Mouse (Mus musculus): ENCODE data around the gene Snap25.
A peak's percentile ranks its signal among the peaks of the same experiment; 100 is the strongest.

The Snap25 gene

GRCm38 (mm10) chr2:136713299-136713758, at the start of gene Snap25:
Snap25 (plus strand) TSS chr2:136713453.
- DNase-seq: no peak

GRCm38 (mm10) chr2:136666951-136667350, 46.3 kb upstream of the Snap25 start:
- DNase-seq: no peak

GRCm38 (mm10) chr2:136669183-136669582, 44.1 kb upstream of the Snap25 start:
- DNase-seq: no peak

DNA sequence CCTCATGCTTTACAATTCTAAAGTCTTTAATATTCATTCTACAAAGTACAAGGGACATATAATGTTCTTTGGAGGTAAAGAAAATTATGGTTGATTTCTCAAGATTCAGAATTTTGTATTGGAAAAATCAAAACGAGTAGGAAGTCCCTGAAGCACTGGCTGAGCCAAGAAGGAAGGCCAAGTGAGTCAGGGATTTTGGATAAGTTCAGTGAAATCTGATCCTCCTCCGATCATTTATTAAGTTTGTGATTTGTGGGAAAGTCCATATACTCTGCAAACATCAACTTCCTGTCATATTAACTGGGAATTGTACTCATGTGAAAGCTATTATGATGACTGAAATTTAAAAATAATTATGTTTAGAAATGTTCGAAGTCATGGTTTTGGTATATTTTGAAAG, 43.6 kb upstream of the Snap25 start:
- no peak for DNase-seq

- no peak for DNase-seq
Measured at GRCm38 (mm10) chr2:136670539-136671271, 42.5 kb upstream of the Snap25 start.

DNA sequence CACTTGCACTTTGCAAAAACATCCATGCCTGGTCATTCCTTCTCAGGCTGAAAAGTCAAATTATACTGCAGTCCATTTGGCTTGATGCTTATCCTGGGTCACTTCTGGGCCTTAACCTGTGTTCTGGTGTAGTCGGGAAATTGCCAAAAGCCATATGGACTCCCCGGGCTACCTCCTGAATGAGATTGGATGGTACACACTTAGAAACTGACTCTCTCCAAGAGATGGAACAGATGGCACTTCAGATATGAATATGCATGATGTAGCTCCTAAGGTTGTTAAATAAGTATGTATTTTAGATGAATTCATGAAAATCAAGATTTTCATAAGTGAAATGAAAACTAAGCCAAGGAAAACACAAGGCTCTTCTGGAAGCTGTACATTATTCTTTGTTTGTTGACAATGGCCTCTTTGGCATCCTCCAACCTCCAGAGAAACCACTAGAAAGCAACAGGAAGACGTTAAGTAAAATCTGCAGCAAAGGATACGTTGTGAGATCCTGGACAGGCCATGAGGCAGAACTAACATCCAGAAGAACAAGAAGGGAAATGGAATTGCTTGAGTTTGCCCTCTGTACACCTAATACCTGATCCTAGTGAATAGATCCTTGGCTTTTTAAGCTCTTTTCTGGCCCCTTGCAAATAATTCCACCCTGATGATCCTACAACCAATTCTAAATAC, 39.0 kb upstream of the Snap25 start:
- DNase-seq: no peak

GRCm38 (mm10) chr2:136676196-136676595, 37.1 kb upstream of the Snap25 start:
- no peak for DNase-seq

- DNase-seq: no peak
Measured at GRCm38 (mm10) chr2:136676918-136677445, 36.3 kb upstream of the Snap25 start.

- peak; percentile 68 to 82 for DNase-seq
Measured at GRCm38 (mm10) chr2:136678321-136679161, 34.7 kb upstream of the Snap25 start.

DNA sequence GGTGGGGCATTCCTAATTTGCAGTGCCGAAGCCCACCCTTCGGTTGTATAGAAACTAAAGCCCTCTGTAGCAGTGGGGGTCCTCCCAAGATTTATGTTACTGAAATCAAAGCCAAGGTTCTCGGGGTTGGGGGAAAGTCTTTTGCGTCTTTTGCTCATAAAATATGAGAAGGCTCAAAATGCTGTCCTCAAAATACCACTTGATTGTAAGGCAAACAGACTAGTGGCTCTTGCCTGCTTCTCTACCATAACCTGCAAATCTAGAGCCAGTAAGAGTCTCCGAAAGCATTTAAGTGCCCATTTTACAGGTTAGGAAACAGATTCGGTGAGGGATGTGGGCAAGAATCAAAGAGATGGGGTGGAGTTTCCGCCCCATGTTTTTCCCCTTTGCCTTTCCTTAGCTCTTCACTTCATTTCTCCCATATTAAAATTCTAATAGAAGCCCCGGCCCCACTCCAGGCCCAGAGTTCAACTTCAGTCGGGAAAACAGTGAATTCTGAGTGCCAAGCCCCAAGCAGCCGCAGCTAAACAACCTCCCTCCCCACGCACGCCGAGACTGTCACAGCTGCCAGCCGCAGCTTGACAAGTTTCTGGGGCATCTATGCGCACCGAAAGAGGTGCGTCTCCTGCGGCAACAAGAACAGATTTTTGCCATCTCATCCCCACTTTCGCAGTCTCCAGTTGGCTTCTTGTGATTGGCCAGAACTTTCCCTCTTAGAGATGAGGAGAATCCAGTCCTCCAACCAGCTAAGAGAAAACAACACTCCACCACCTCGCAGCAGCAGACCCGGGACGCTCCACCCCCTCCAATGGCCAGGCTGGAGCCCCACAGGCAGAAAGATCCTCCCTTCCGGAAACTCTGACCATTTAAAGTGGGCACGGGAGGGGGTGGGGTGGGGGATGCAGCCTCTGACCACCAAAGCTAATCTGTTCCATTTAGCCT, 33.7 kb upstream of the Snap25 start:
- DNase-seq: peak; percentile 74 to 75

DNA sequence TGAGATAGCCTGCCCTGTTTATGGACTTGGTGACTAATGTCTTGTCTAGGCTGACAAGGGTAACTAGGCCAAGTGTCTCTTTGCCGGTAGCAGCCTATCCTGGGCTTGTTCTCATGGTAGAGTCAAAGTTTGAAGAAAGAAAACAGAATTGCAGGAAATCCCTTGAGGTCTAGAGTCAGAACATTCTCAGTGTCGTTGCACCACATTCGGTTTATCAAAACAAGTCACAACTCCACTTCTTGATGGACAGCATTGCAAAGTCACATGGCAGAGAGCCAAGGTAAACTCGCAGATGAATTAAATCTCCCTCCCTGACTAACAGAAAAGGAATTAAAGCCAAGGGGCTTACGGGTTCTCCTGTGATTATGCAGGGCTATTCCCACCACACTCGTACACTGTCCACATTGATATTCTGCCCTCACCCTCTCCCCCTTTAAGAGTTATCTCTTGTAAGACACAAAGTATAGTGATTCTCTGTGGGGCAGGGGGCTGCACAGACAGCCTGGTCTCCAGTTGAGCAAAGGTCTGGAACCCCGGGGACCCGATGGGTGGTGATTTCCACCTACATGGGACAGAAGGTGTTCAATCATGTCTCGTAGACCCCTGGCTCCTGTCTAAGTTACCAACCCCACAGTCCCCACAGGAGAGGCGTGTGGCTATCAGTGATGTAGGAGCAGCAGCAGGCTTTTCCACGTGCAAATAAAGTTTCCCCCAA, 30.9 kb upstream of the Snap25 start:
- peak; percentile 9 to 24 for DNase-seq

GRCm38 (mm10) chr2:136686195-136686594, 27.1 kb upstream of the Snap25 start:
- DNase-seq: no peak

DNA sequence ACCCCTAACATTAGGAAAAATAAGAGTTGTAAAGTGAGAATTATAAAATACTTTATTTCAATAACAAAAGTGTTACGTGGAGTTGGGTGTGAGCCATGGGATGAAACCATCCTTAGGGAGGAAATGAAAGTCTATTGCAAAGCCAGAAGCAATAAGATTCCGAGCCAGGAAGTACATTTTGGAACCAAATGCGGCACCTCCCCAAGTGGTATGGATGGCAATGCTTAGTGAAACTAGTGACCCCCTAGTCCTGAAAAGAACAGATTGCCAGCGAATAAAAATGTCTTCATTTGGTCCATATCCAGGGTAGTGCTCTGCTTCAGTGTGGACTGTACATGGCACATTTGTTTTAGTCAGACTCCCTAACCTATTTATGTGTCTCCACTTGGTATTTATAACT, 25.9 kb upstream of the Snap25 start:
- no peak for DNase-seq

DNA sequence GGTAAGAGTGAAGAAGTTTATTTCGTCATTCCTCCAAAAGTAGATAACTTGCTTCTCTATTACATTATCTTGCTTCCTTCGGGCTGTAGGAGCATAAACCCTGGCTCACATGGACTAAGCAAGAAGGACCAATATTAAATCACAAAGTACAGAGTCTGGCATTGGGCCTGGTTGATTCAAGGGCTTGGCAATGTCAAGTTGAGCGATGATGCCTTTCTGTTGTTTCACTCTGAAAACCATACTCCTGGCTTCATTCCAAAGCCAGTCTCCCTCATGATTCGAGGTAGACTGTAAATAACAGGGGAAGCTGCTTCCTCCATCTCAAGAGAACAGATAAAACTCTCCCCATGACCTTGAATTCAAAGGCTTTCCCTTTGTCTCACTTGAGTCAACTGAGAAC, 23.8 kb upstream of the Snap25 start:
- no peak for DNase-seq

DNA sequence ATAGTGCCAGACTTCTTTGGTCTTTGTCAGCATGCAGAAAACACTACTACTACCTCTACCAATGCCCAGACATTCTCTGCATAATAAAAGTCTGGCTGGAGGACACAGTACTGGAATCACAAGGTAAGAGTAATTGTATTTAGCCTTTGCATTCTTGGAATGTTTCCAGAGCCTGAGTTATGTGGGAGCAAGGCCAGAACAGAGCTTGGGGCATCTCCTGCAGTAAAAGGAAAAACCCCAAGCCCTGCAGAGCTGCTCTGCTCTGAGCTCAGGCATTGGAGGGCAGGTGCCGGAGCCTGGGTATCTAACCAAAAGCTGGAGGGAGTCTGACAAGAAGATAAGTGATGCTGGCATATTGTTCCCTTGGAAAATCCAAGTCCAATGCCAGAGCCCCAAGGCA, 21.6 kb upstream of the Snap25 start:
- DNase-seq: no peak

GRCm38 (mm10) chr2:136699429-136700227, 13.6 kb upstream of the Snap25 start:
- DNase-seq: no peak

GRCm38 (mm10) chr2:136703376-136703775, 9.9 kb upstream of the Snap25 start:
- DNase-seq: no peak

GRCm38 (mm10) chr2:136711155-136711554, 2.1 kb upstream of the Snap25 start:
- DNase-seq: no peak

DNA sequence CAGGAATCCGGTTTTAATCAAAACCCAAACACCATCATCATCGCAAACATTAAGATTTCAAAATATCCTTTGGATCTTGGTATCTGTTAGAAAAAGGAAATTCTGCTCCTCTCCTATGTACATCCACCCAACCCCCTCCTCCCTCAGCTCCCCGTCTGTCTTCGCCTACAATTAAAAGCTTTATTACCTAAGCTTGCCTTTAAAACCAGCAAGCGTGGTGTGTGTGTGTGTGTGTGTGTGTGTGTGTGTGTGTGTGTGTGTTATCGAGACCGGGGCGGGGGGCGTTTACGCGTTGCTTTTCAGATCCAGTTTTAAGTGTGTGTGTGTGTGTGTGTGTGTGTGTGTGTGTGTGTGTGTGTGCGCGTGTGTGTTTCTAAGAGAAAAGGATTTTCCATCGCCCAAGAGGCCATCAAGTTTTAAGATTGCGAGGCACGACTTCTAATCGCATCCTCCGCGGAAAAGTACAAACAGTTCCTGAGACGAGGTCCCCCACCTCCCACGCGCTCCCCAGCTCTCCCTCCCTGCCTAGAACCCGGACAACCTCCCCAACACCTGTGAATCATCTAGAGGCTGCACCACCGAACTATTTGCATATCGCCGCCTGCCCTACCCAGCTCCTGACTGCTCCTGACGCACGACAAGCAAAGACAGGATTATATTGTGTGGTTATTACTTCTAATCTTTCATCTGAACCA, 1.4 kb upstream of the Snap25 start:
- DNase-seq: no peak

Data from kidney, postnatal 36 days (tissue).